Mouse (Mus musculus) naive thymus-derived CD4-positive, alpha-beta T cell, adult 5 months (primary cell): Measurements from ENCODE around the gene Mybpc2. TPM values are rescaled to one million over a fixed set of nuclear protein-coding genes. Genes with fewer than 3 reads are reported as not detected.

Source experiments
- polyA plus RNA-seq: library from polyadenylated mRNA; unstranded; fragments of 100-300 nt; shearing (Covaris generic); gene quantifications from one replicate; pipeline ENCODE4 v1.2.1, GENCODE M21; 2017

Gene Mybpc2
- polyA plus RNA-seq: not detected

GRCm38 (mm10) chr7:44524502-44524901 lies at the start of gene Mybpc2:
Mybpc2 (minus strand) TSS chr7:44524656.

DNA sequence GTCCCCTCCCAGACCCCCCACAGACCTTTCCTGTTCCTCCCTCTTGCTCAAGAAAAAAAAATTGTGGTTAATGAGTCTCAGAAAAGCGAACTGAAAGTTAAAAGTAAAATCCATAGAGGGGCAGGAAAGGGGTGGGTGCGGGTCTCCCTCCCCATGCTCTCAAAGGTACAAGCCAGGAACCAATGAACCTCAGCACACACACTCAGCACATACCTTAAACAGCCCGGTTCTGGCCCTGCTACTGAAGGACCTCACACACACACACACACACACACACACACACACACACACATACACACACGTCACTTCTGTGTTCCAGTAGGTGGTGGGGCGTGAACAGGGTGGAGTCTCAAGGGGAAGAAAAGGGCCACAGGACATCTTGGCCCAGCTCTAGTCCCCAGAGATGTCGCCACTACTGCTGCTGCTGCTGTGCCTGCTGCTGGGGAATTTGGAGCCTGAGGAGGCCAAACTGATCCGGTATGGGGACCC lies 47.8 kb upstream of the Mybpc2 start, which contains the start of gene Napsa:
Napsa (plus strand) TSS at position 168 of the 489 bp plus-strand sequence.

DNA sequence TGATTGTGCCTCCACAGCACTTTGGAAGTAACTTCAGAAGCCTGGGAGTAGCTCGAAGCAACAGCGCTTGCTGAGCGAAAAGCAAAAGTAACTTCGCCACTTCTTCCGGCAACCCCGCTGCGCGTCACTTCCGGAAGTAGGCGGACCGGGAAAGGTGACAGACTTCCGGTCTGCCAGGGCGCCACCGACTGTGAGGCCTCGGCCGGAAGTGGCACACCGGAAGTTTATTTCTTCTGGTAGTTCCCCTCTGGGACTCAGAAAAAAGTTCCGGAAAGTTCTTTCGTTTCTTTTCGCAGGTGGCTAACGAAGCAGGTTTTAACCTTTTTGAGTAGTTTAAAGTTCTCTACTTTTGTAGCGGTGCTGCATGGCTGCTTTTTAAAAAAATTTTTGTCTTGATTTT lies 29.4 kb upstream of the Mybpc2 start, which contains the start of gene Nr1h2:
Nr1h2 (minus strand) TSS at position 126 of the 400 bp plus-strand sequence.

GRCm38 (mm10) chr7:44548497-44549087 lies 24.1 kb upstream of the Mybpc2 start, which contains the start of gene Pold1:
Pold1 (minus strand) TSS chr7:44548849.

GRCm38 (mm10) chr7:44531946-44532732 lies 7.7 kb upstream of the Mybpc2 start, which contains the start of gene Spib:
Spib (minus strand) TSS chr7:44532071.

DNA sequence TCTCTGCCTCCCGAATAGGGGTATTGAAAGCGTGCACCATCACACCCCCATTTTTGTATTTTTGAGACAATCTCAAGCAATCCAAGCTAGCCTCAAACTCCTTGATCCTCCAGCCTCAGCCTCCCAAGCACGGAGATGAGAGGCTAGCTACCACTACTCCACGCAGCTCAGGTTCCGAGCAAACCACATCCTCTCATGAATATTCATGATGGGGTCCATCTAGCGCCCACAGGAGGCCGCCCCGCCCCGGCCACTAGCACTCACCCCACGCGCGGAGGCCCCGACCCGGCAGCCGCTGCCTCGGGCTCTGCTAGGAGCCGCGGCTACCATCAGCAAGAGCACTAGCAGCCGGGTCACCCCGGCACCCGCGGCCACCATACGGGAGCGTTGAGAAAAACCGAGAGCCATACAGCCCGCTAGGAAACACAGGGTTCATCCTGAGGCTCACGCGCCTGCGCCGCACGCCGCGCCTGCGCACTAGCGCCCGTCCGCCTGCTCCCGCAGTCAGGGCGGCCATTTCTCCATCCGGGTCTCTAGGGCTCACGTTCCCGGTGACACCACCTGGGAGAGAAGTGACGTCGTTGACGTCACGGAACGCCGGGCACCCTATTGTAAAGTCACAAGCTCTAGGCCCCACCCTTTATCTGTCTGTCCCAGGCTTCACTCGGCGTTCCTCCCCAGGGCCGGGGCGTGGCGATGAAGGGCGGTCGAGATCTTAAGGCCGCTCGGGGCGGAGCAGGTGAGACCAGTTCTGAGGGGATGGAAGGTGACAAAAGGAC lies 28.3 kb downstream of the Mybpc2 start, which contains the start of the genes Emc10 and Fam71e1:
Emc10 (minus strand) TSS at position 538 of the 779 bp plus-strand sequence.
Fam71e1 (plus strand) TSS at position 590 of the 779 bp plus-strand sequence.

DNA sequence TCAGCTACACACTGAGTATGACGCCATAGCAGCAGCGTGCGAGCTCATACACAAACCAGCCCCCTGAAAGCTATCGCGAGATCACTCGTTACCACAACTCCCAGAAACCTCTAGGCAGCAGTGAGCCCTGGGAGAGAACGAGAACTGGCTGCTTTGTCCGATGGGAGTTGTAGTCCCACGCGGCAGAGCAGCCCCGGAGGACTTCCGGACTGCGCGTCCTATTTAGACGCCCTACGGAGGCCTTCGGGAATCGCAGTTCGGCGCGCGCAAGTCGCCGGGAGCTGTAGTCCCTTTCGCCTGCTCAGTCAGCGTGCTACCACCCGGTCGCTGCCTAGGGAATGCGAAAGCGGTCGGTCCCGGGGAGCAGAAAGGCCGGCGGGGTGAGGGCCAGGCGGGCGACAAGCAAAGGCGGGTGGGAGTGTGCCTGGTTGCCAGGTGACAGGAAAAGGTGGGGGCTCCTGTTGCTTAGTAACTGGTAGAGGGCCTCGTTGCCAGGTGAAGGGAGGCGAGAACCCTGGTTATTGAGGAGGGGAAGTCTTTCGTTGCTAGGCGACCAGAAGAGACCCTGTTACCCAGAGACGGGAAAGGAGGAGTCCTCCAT lies 56.5 kb downstream of the Mybpc2 start, which contains the start of gene Josd2:
Josd2 (plus strand) TSS at position 170 of the 601 bp plus-strand sequence.

DNA sequence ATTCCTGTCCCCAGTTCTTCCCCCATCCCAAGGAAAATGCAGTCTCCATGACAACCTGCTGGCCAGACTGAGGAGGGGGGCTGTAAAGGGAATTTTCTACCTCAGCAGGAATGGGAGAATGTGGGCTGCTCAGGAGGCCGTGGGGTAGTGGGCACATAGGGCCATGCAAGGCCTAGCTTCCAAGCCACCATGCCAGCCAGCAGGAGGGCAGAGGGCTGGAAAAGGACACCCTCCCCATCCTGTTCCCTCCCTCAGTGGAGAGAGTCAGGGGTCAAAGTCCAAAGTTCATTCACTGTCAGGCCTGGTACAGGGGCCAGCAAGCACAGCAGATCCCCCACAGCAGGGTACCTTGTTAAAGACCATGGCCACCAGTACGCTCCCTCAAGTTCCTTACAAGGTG lies 59.3 kb downstream of the Mybpc2 start, which contains the start of gene Aspdh:
Aspdh (plus strand) TSS at position 281 of the 400 bp plus-strand sequence.

Other genes starting within 250 kb of the Mybpc2 start
- 0.46 TPM for gene Clec11a, start 217.8 kb downstream of the Mybpc2 start, polyA plus RNA-seq
- gene Shank1, start 214.4 kb downstream of the Mybpc2 start, polyA plus RNA-seq: 0.09 TPM
- gene Syt3, start 140.6 kb downstream of the Mybpc2 start, polyA plus RNA-seq: 0.49 TPM
- 0.66 TPM for gene 1700008O03Rik, start 138.8 kb downstream of the Mybpc2 start, polyA plus RNA-seq
- gene Lrrc4b, start 95.6 kb downstream of the Mybpc2 start, polyA plus RNA-seq: not detected
- gene Aspdh, start 59.3 kb downstream of the Mybpc2 start, polyA plus RNA-seq: not detected
- 69.6 TPM for gene Josd2, start 56.7 kb downstream of the Mybpc2 start, polyA plus RNA-seq
- gene Emc10, start 28.1 kb downstream of the Mybpc2 start, polyA plus RNA-seq: 180 TPM
- 3.1 TPM for gene Fam71e1, start 28.1 kb downstream of the Mybpc2 start, polyA plus RNA-seq
- not detected for gene Spib, start 7.4 kb upstream of the Mybpc2 start, polyA plus RNA-seq
- gene Pold1, start 24.2 kb upstream of the Mybpc2 start, polyA plus RNA-seq: 59.9 TPM
- 222 TPM for gene Nr1h2, start 29.3 kb upstream of the Mybpc2 start, polyA plus RNA-seq
- not detected for gene Napsa, start 47.7 kb upstream of the Mybpc2 start, polyA plus RNA-seq
- not detected for gene Kcnc3, start 66.0 kb upstream of the Mybpc2 start, polyA plus RNA-seq
- gene Myh14, start 146.2 kb upstream of the Mybpc2 start, polyA plus RNA-seq: not detected
- gene Izumo2, start 184.1 kb upstream of the Mybpc2 start, polyA plus RNA-seq: not detected
- gene Vrk3, start 223.8 kb upstream of the Mybpc2 start, polyA plus RNA-seq: 95.9 TPM
- 0.73 TPM for gene Zfp473, start 226.4 kb upstream of the Mybpc2 start, polyA plus RNA-seq